In the genomic region with DNA sequence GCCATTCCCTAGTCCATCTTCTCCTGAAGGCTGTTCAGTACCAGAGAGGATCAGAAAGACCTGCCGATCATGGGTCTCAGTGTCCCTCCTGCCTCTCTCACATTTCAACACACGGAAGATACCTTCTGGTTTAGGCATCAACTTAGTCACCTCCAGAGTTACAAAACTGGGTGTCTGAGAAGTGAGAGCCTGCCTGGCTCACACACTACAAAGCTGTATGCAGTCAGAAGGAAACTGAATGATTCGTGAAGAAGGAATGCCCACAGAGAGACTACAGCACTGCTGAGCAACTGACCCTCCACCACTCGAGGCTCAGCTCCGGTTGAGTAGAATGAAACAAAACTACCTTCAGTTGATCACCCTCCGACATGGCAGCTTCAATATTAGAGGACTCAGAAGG, we compare ENCODE assay signal across 29 mouse cellular contexts.
A peak's percentile ranks its signal among the peaks of the same experiment; 100 is the strongest.
DNase-seq lines count a peak whose midpoint lies in the region; ATAC-seq and TF ChIP-seq lines count a peak whose summit lies in the region.
"Had no signal": no experiment of that assay in that cellular context is flagged by ENCODE, and none has a peak within 500 bp of the region (broad histone marks: within the 10 kb centered on the region; RNA-seq: fewer than 3 reads in every experiment).

No protein-coding gene starts in this region.

- peaks cover 10% of the 10 kb centered on the region for H3K4me1 ChIP-seq in embryonic fibroblast, embryonic 13.5 days (ENCODE audit: control insufficient read depth, insufficient read depth, low read length)
- H3K4me1 ChIP-seq in forebrain, embryonic 15.5 days: 0 out of 2 replicates have a peak, but pooled peaks cover 2% of the 10 kb centered on the region
- H3K4me1 ChIP-seq: forebrain, embryonic 10.5 days; heart, embryonic 10.5 days; heart, embryonic 15.5 days; hindbrain, embryonic 13.5 days; liver, embryonic 12.5 days; neural tube, embryonic 15.5 days had no signal

- no peak for TF ChIP-seq POLR2A in embryonic fibroblast, embryonic 13.5 days (IDR thresholded peaks at IDR 0.05; ENCODE audit: low read depth, low read length)

- WGBS in forebrain, embryonic 15.5 days: 85% methylated on average over 6 of the region's 6 CpGs

- H3K27me3 ChIP-seq in forebrain, embryonic 15.5 days: no peaks in the 10 kb centered on the region
- H3K27me3 ChIP-seq: hindbrain, embryonic 13.5 days; liver, embryonic 12.5 days; neural tube, embryonic 15.5 days had no signal

- ATAC-seq in forebrain, embryonic 15.5 days (replicated peaks): no peak
- ATAC-seq: CD4-positive, CD25-positive, alpha-beta regulatory T cell, adult 4 months; forebrain, postnatal 0 days; intestine, postnatal 0 days; liver, embryonic 12.5 days; liver, postnatal 0 days had no signal

- intact Hi-C loops in heart, postnatal 25 days (cut with DNase I): no loop called here

- no peaks in the 10 kb centered on the region for H3K36me3 ChIP-seq in forebrain, embryonic 15.5 days
- H3K36me3 ChIP-seq: forebrain, embryonic 10.5 days; heart, embryonic 10.5 days; heart, embryonic 15.5 days; hindbrain, embryonic 13.5 days; liver, embryonic 12.5 days; neural tube, embryonic 15.5 days had no signal

- H3K9ac ChIP-seq in forebrain, embryonic 15.5 days (replicated peaks): no peak overlapping the region
- H3K9ac ChIP-seq: forebrain, postnatal 0 days; heart, embryonic 15.5 days; hindbrain, embryonic 13.5 days; liver, embryonic 12.5 days; liver, postnatal 0 days; neural tube, embryonic 15.5 days had no signal

- peak overlapping the region; percentile 69 for H3K27ac ChIP-seq in embryonic fibroblast, embryonic 13.5 days (ENCODE audit: insufficient read depth, low read length)
- no peak overlapping the region for H3K27ac ChIP-seq in forebrain, embryonic 15.5 days (replicated peaks)
- H3K27ac ChIP-seq: forebrain, embryonic 10.5 days; heart, embryonic 10.5 days; heart, embryonic 15.5 days; hindbrain, embryonic 13.5 days; liver, embryonic 12.5 days; neural tube, embryonic 15.5 days had no signal

- DNase-seq in heart, adult 11 months: peak; percentile 61
- no peak for DNase-seq in heart, postnatal 25 days (ENCODE audit: low spot score)
- peak; percentile 75 for DNase-seq in Muller cell, postnatal 12 days (ENCODE audit: inconsistent ontology term)
- DNase-seq in gastrocnemius, postnatal 25 days: no peak
- DNase-seq in adrenal gland, postnatal 36 days: no peak
- DNase-seq: adrenal gland, postnatal 14 days; cerebellum, adult 11-12 months; cerebellum, postnatal 10 days; forebrain, postnatal 0 days; heart, postnatal 4 days; kidney, adult 9 months; kidney, postnatal 10 days; liver, postnatal 0 days; lung, postnatal 4 days; midbrain, embryonic 14.5 days; retina, postnatal 1 day; right cerebral cortex, postnatal 14 days; thymus, postnatal 14 days had no signal

- no peaks in the 10 kb centered on the region for H3K9me3 ChIP-seq in forebrain, embryonic 15.5 days
- H3K9me3 ChIP-seq: forebrain, embryonic 10.5 days; heart, embryonic 10.5 days; heart, embryonic 15.5 days; hindbrain, embryonic 13.5 days; liver, embryonic 12.5 days; megakaryocyte, embryonic 14.5 days; neural tube, embryonic 15.5 days had no signal

- no peak overlapping the region for H3K4me2 ChIP-seq in forebrain, embryonic 15.5 days (replicated peaks)
- H3K4me2 ChIP-seq: heart, embryonic 15.5 days; hindbrain, embryonic 13.5 days; liver, embryonic 12.5 days; neural tube, embryonic 15.5 days had no signal

- no peak for TF ChIP-seq CTCF in embryonic fibroblast, embryonic 13.5 days (IDR thresholded peaks at IDR 0.05; ENCODE audit: borderline replicate concordance, insufficient read depth, low read length)

- H3K4me3 ChIP-seq in embryonic fibroblast, embryonic 13.5 days (ENCODE audit: insufficient read depth, low read length): no peak overlapping the region
- no peak overlapping the region for H3K4me3 ChIP-seq in forebrain, embryonic 15.5 days
- H3K4me3 ChIP-seq: forebrain, embryonic 10.5 days; heart, embryonic 10.5 days; heart, embryonic 15.5 days; hindbrain, embryonic 13.5 days; liver, embryonic 12.5 days; megakaryocyte, embryonic 14.5 days; neural tube, embryonic 15.5 days had no signal

Comparison
In these comparisons a context has a peak if more than half of its experiments do, and no peak if none do; other contexts are left out.
1. DNase-seq: peak in heart, adult 11 months (single experiment) and Muller cell, postnatal 12 days (single experiment); none in heart, postnatal 25 days (single experiment), gastrocnemius, postnatal 25 days (single experiment) and adrenal gland, postnatal 36 days (0 of 2).